Mouse (Mus musculus): ENCODE data around the gene Dedd2. TPM values are rescaled to one million over a fixed set of nuclear protein-coding genes. Genes with fewer than 3 reads are reported as not detected.

Dedd2 gene
- polyA plus RNA-seq (2014; fragmentation: Nextera tagmentation; extraction: Ambion mirVana): 5.2 and 6.7 TPM in 2 replicates

DNA sequence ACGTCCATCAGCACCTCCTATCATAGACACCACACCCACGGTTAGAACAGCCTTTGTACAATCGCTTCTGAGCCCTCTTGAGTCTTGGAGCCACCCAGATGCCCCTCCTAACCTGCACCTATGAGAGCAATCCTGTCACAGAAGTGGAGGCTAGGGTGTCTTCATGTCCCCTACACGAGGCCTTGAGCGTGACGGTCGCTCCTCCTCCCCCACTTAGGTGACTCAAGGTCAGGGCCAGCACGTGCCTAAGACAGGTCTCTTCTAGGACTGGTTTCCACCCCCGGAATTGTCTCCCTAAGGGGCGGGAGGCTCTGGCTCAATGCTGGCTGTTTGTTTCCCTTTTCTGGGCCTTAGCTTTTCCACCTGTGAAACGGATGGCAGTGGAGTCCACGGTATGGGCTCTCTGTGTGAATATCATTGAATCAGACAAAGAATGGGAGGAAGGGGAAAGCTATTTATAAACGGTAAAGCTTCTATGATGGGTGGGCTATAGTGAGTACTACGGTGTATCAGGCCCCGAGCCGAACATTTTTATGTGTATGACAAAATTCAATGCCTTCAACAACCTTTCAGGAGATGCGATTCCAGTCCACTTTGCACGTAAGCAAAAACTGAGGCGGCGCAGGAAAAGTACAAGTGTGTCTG, at the start of gene Dedd2:
Gene Dedd2, minus strand, starts transcription at position 159 of the 645 bp plus-strand sequence.
- Histone ChIP-seq H3K4me3 (ENCODE audit: low read depth, low read length) (peak within 1 kb of the TSS; percentile 65), H3K36me3 (ENCODE audit: insufficient read depth) (peaks cover 21% of the 10 kb centered on the region), H3K9ac (peak within 1 kb of the TSS; percentile 64), H3K27ac (ENCODE audit: low read depth) (peak within 1 kb of the TSS; percentile 87), H3K4me1 (ENCODE audit: insufficient read depth) (peaks cover 11% of the 10 kb centered on the region), H3K9me3 (ENCODE audit: low read depth, low read length) (no peaks in the 10 kb centered on the region), H3K27me3 (ENCODE audit: insufficient read depth, low read length) (no peaks in the 10 kb centered on the region), H3K4me2 (peak within 1 kb of the TSS; percentile 71)
- TF ChIP-seq CTCF (IDR thresholded peaks at IDR 0.05; ENCODE audit: low read depth): no peak
- ATAC-seq (ENCODE audit: insufficient read depth): no peak
- DNase-seq: no peak
- 5% methylated on average over 20 of the region's 20 CpGs for WGBS

DNA sequence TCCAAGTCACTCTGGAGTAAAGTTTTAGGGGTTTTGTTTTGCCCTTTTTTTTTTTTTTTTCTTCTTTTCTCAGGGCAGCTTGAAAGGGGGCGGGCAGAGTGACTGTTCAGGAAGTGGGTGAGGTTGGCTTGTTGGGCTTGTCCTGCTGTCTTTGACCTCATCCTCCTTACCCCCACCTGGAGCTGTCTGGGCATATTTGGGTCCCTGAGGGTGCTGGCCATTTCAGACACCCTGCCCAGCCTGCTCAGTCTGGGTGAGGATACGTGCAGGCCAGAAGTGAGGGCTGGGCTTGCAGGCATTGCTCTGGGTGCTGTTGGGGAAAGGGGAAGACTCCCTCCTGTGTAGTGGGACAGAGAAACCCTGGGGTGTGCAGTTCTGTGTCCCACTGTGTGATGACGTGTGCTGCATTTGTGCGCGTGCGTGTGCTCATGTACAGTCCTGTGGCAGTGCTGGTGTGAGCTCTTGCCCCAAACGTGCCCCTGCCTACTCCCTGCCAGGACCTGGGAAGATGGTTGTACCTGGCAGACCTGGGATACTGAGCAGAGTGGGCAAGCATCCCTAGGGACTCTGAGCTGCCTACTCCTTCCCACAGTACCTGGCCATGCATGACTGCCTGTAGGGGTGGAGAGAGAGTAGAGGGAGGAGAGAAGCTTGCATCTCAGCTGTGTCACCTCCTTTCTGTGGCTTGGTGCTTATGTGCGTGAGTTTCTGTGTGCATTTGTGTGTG, 49.3 kb upstream of the Dedd2 start:
- 75% methylated on average over 8 of the region's 8 CpGs for WGBS
- Histone ChIP-seq H3K27ac (ENCODE audit: low read depth) (0 out of 2 replicates have a peak overlapping the region, but pooled peaks have one; percentile 73), H3K4me3 (ENCODE audit: low read depth, low read length) (peak overlapping the region; percentile 73; the same call in 1 of the 2 replicates)

DNA sequence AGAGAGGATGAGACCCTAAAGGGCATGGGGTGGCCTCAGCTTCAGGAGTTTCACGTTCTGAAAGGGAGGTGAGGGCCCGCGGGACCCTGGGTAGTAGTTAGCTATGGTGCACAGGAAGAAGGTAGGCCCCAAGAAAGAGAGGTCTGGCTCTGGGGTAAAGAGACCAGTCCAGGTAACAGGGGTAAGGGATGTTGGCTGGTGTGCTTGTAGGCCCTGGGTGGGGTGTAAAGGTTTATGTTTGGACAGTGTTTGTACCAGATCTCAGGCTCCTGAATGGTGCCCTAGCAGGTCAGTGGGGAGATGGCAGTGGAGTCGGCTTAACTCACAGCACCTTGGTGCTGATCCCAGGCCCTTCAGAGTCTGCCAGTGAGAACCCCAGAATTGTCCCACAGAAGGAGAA, 48.6 kb upstream of the Dedd2 start:
- peak overlapping the region; percentile 73 for H3K27ac ChIP-seq (ENCODE audit: low read depth)
- H3K4me1 ChIP-seq (ENCODE audit: insufficient read depth): peaks cover 12% of the 10 kb centered on the region; the same call in 1 of the 2 replicates
- WGBS: 33% methylated on average over 4 of the region's 4 CpGs
- peak overlapping the region; percentile 73 for H3K4me3 ChIP-seq (ENCODE audit: low read depth, low read length)
- no peaks in the 10 kb centered on the region for H3K9me3 ChIP-seq (ENCODE audit: low read depth, low read length)
- DNase-seq (no peak), ATAC-seq (ENCODE audit: insufficient read depth) (no peak)
- H3K27me3 ChIP-seq (ENCODE audit: insufficient read depth, low read length): no peaks in the 10 kb centered on the region
- H3K4me2 ChIP-seq: peak overlapping the region; percentile 82
- TF ChIP-seq CTCF (IDR thresholded peaks at IDR 0.05; ENCODE audit: low read depth): no peak
- H3K9ac ChIP-seq: peak overlapping the region; percentile 67
- H3K36me3 ChIP-seq (ENCODE audit: insufficient read depth): peaks cover 27% of the 10 kb centered on the region; the same call in 1 of the 2 replicates

More for the DNA sequence above, 49.3 kb upstream of the Dedd2 start:
- H3K36me3 ChIP-seq (ENCODE audit: insufficient read depth): peaks cover 27% of the 10 kb centered on the region; the same call in 1 of the 2 replicates
- peak overlapping the region; percentile 82 for H3K4me2 ChIP-seq
- H3K9me3 ChIP-seq (ENCODE audit: low read depth, low read length): no peaks in the 10 kb centered on the region
- H3K9ac ChIP-seq: peak overlapping the region; percentile 67
- no peaks in the 10 kb centered on the region for H3K27me3 ChIP-seq (ENCODE audit: insufficient read depth, low read length)
- ATAC-seq (ENCODE audit: insufficient read depth) (no peak), DNase-seq (no peak)
- H3K4me1 ChIP-seq (ENCODE audit: insufficient read depth): peaks cover 12% of the 10 kb centered on the region; the same call in 1 of the 2 replicates
- TF ChIP-seq CTCF (IDR thresholded peaks at IDR 0.05; ENCODE audit: low read depth): no peak

DNA sequence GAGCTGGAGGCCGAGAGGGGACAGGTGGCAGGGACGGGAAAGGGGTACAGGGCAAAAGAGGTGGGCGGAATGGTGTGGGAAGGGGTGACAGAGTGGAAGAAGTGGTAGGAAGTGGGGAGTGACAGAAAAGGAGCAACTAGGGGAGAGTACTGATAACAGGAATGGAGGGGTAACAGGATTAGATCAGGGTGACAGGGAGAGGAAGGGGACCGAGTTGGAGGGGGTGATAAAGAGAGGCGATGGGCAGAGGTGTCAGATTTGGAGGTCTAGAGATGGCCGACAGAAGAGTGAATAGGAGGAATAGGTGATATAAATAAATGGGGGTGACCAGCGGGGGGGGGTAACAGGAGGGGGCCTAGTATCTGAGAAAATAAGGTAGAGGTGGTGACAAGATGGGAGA, 48.2 kb upstream of the Dedd2 start:
- peak overlapping the region; percentile 82 for H3K4me2 ChIP-seq
- DNase-seq (no peak), ATAC-seq (ENCODE audit: insufficient read depth) (no peak)
- H3K9ac ChIP-seq: peak overlapping the region; percentile 67
- 3% methylated on average over 7 of the region's 7 CpGs for WGBS
- H3K9me3 ChIP-seq (ENCODE audit: low read depth, low read length): no peaks in the 10 kb centered on the region
- H3K4me3 ChIP-seq (ENCODE audit: low read depth, low read length): peak overlapping the region; percentile 73
- no peak for TF ChIP-seq CTCF (IDR thresholded peaks at IDR 0.05; ENCODE audit: low read depth)
- no peaks in the 10 kb centered on the region for H3K27me3 ChIP-seq (ENCODE audit: insufficient read depth, low read length)
- H3K36me3 ChIP-seq (ENCODE audit: insufficient read depth): peaks cover 24% of the 10 kb centered on the region; the same call in 1 of the 2 replicates
- peak overlapping the region; percentile 73 for H3K27ac ChIP-seq (ENCODE audit: low read depth)
- H3K4me1 ChIP-seq (ENCODE audit: insufficient read depth): peaks cover 12% of the 10 kb centered on the region; the same call in 1 of the 2 replicates

DNA sequence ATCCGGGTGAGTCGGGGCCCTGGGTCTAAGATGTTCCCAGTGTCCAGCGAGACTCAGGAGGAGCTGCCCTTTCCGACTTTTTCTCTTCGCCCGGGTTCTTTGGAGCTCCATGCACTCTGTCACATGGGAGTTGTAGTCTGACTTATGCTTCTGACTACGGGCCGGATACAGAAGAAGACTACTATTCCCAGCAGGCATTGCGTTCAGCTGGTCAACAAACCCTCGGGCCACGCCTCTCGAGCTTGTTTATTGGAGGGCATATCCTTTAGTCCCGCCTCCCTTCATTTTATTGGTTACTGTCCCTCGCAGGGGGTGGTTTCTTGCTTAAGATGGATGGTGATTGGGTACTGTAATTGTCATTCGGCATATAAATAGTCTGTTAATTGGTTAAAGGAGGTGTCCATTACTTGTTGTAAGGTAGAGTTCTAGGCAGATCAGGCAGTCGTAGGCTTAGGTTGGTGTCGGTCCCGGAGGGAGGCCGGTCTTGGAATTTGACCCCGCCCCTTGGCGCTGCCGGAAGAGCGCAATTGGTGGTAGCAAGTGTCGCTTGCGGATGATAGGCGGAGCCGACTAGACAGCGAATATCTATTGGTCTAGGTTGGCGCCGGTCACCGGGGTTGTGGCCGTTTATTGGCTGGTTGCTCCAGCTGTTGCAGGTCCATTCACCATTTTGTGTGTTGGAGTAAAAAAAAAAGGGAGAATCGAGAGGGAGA, 47.5 kb upstream of the Dedd2 start:
- TF ChIP-seq CTCF (IDR thresholded peaks at IDR 0.05; ENCODE audit: low read depth): no peak
- Histone ChIP-seq H3K27me3 (ENCODE audit: insufficient read depth, low read length) (no peaks in the 10 kb centered on the region), H3K4me2 (peak overlapping the region; percentile 82), H3K4me3 (ENCODE audit: low read depth, low read length) (peak overlapping the region; percentile 73), H3K27ac (ENCODE audit: low read depth) (peak overlapping the region; percentile 92), H3K9me3 (ENCODE audit: low read depth, low read length) (no peaks in the 10 kb centered on the region), H3K4me1 (ENCODE audit: insufficient read depth) (peaks cover 12% of the 10 kb centered on the region; the same call in 1 of the 2 replicates), H3K9ac (peak overlapping the region; percentile 67), H3K36me3 (ENCODE audit: insufficient read depth) (peaks cover 17% of the 10 kb centered on the region; the same call in 1 of the 2 replicates)
- under 1% methylated on average over 33 of the region's 33 CpGs for WGBS
- DNase-seq (peak; percentile 100), ATAC-seq (ENCODE audit: insufficient read depth) (peak; percentile 96)

DNA sequence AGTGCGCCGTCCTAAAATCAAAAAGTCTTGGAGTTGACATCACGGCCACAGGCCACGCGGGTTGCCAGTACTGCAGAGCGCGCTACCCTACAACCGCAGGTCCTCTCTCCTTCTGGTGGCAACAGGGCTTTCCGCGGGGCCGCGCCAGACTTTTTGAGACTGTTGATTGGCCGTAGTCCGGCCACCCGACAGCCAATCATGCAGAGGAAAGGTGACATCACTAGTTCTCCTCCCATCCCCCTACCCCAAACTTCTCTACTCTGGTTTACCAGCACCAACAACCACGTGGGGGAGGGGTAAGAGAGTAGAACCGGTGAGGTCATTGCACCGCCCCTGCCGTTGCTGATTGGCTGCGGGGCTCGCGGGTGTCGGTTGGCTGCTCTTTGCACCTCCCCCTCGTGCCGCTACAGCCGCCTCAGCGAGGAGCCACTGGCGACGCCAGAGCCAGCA, 46.9 kb upstream of the Dedd2 start, which contains the start of gene Cic:
Gene Cic, plus strand, starts transcription at position 404 of the 450 bp plus-strand sequence.
- Histone ChIP-seq H3K9me3 (ENCODE audit: low read depth, low read length) (no peaks in the 10 kb centered on the region), H3K4me1 (ENCODE audit: insufficient read depth) (peaks cover 12% of the 10 kb centered on the region; the same call in 1 of the 2 replicates), H3K36me3 (ENCODE audit: insufficient read depth) (peaks cover 12% of the 10 kb centered on the region; the same call in 1 of the 2 replicates), H3K4me3 (ENCODE audit: low read depth, low read length) (peak within 1 kb of the TSS; percentile 73), H3K27ac (ENCODE audit: low read depth) (peak within 1 kb of the TSS; percentile 92), H3K9ac (peak within 1 kb of the TSS; percentile 67), H3K27me3 (ENCODE audit: insufficient read depth, low read length) (no peaks in the 10 kb centered on the region), H3K4me2 (peak within 1 kb of the TSS; percentile 82)
- ATAC-seq (ENCODE audit: insufficient read depth) (peak; percentile 82), DNase-seq (peak; percentile 100)
- peak; percentile 11; the same call in 1 of the 2 replicates for TF ChIP-seq CTCF (IDR thresholded peaks at IDR 0.05; ENCODE audit: low read depth)
- WGBS: 0% methylated on average over 29 of the region's 29 CpGs
